Mouse (Mus musculus): ENCODE measurements at regions not wholly inside any gene's neighbourhood (a gene's known extent, or its start where the extent isn't known, plus 50 kb on each side); places are given as distances from the start of the nearest gene placed in this dataset.

DNA sequence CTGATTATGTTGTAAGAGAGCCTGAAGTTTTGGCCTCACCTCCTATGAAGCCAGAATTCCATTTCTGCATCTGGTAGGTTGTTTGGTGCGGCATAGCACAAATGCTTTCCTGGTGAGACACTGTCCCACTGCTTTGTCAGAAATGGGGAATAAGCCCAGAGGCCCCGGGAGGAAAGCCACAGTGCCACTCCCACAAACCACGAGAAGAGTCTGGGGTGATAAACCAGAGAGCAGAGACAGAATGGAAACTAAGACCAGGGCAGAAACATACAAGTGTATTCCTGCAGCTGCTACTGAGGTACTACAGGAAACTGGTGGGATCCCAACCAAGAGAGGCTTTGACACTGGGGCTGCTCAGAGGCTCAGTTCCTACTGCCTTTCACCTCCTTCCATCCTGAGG, 123.6 kb downstream of the Cyp26a1 start:
- ATAC-seq (ENCODE audit: low FRiP score) = no peak
- no peaks in the 10 kb centered on the region for H3K9me3 ChIP-seq (ENCODE audit: low read length)

DNA sequence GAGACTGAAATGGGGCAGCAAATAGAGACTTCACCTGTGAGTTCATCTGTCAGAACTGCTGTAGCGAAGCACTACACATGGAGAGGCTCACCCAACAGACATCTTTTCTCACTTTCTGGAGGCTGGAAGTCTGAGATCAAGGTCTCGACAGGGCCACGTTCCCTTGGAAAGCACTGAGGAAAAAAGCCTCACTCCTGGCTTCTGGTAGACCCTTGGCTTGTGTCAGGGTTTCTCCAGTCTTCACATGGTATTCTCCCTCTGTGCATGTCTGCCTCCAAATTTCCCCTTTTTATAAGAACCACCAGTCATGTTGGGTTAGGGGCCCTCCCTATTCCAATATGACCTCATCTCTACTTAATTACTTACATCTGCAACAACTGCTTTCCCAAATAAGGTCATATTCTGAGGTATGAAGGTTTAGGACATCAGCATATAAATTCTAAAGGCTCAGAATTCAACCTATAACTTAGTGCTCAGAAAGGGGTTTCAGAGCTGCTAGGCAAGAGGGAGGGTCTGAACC, 124.1 kb downstream of the Cyp26a1 start:
- DNase-seq (ENCODE audit: low spot score) = no peak
- no peak for ATAC-seq (ENCODE audit: low FRiP score)
- Histone ChIP-seq H3K9ac (replicated peaks; ENCODE audit: low read length, poor library complexity, severe bottlenecking) (no peak overlapping the region), H3K27me3 (ENCODE audit: insufficient read depth, low read length) (0 out of 2 replicates have a peak, but pooled peaks cover 3% of the 10 kb centered on the region), H3K27ac (ENCODE audit: low read depth, low read length) (no peak overlapping the region), H3K36me3 (ENCODE audit: insufficient read depth, low read length) (no peaks in the 10 kb centered on the region), H3K9me3 (ENCODE audit: low read length) (no peaks in the 10 kb centered on the region), H3K4me3 (ENCODE audit: low read depth, low read length) (no peak overlapping the region), H3K4me1 (ENCODE audit: insufficient read depth, low read length) (no peaks in the 10 kb centered on the region), H3K4me2 (ENCODE audit: low read depth, low read length, poor library complexity, severe bottlenecking) (no peak overlapping the region)
- WGBS = 90% methylated on average over 3 of the region's 3 CpGs
- no peak for TF ChIP-seq CTCF (IDR thresholded peaks at IDR 0.05)

More for the DNA sequence above, 123.6 kb downstream of the Cyp26a1 start:
- H3K36me3 ChIP-seq (ENCODE audit: insufficient read depth, low read length) = no peaks in the 10 kb centered on the region
- H3K27ac ChIP-seq (ENCODE audit: low read depth, low read length) = no peak overlapping the region
- no peak for TF ChIP-seq CTCF (IDR thresholded peaks at IDR 0.05)
- no peak overlapping the region for H3K9ac ChIP-seq (replicated peaks; ENCODE audit: low read length, poor library complexity, severe bottlenecking)
- no peak for DNase-seq (ENCODE audit: low spot score)
- no peak overlapping the region for H3K4me3 ChIP-seq (ENCODE audit: low read depth, low read length)
- H3K4me1 ChIP-seq (ENCODE audit: insufficient read depth, low read length) = no peaks in the 10 kb centered on the region
- 0 out of 2 replicates have a peak, but pooled peaks cover 3% of the 10 kb centered on the region for H3K27me3 ChIP-seq (ENCODE audit: insufficient read depth, low read length)
- 54% methylated on average over 3 of the region's 3 CpGs for WGBS
- no peak overlapping the region for H3K4me2 ChIP-seq (ENCODE audit: low read depth, low read length, poor library complexity, severe bottlenecking)

DNA sequence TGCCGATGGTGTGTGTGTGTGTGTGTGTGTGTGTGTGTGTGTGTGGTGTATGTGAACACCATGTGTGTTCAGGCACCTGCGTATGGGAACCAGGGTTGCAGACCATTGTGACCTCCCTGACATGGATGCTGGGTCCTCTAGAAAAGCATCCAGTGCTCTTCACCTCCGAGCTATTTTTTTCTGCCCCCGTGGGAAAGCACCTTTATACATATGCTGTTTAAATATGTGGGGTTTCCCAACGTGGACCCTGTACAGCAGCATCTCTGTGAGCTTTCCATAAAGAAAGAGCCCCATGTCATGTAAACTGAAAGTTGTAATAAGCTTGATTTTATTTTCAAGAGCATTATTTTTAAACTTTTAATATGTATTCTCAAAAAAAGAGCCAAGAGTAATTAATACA, 126.6 kb downstream of the Cyp26a1 start:
- 89% methylated on average over 5 of the region's 5 CpGs for WGBS
- no peak overlapping the region for H3K4me2 ChIP-seq (ENCODE audit: low read depth, low read length, poor library complexity, severe bottlenecking)
- H3K4me3 ChIP-seq (ENCODE audit: low read depth, low read length) = no peak overlapping the region
- no peak for TF ChIP-seq CTCF (IDR thresholded peaks at IDR 0.05)
- no peak overlapping the region for H3K9ac ChIP-seq (replicated peaks; ENCODE audit: low read length, poor library complexity, severe bottlenecking)
- H3K36me3 ChIP-seq (ENCODE audit: insufficient read depth, low read length) = no peaks in the 10 kb centered on the region
- 0 out of 2 replicates have a peak, but pooled peaks cover 3% of the 10 kb centered on the region for H3K27me3 ChIP-seq (ENCODE audit: insufficient read depth, low read length)
- DNase-seq (ENCODE audit: low spot score) = no peak
- no peak overlapping the region for H3K27ac ChIP-seq (ENCODE audit: low read depth, low read length)
- no peak for ATAC-seq (ENCODE audit: low FRiP score)
- no peaks in the 10 kb centered on the region for H3K9me3 ChIP-seq (ENCODE audit: low read length)
- H3K4me1 ChIP-seq (ENCODE audit: insufficient read depth, low read length) = no peaks in the 10 kb centered on the region

DNA sequence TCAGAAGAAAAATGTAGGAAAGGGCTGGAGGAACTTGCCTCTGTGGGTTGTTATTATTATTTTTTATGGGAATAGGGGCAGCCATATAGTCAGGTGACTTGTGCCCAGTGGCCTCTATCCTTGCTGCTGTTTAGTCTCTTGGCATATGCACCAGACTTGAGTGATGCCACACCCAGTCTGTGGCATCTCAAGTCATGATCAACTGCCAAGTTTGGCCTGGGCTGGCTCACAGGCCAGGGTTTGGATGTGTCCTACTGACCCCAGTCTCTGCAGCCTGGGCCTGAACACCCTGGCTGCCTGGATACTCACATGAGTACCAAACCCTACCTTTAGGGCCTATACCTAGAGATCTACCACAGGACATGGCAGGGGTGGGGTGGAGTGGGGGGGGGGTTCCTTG, 133.8 kb downstream of the Cyp26a1 start:
- Histone ChIP-seq H3K4me2 (ENCODE audit: low read depth, low read length, poor library complexity, severe bottlenecking) (no peak overlapping the region), H3K4me3 (ENCODE audit: low read depth, low read length) (no peak overlapping the region), H3K9me3 (ENCODE audit: low read length) (no peaks in the 10 kb centered on the region), H3K27ac (ENCODE audit: low read depth, low read length) (no peak overlapping the region), H3K4me1 (ENCODE audit: insufficient read depth, low read length) (no peaks in the 10 kb centered on the region), H3K27me3 (ENCODE audit: insufficient read depth, low read length) (no peaks in the 10 kb centered on the region), H3K9ac (replicated peaks; ENCODE audit: low read length, poor library complexity, severe bottlenecking) (no peak overlapping the region), H3K36me3 (ENCODE audit: insufficient read depth, low read length) (no peaks in the 10 kb centered on the region)
- DNase-seq (ENCODE audit: low spot score) (no peak), ATAC-seq (ENCODE audit: low FRiP score) (no peak)
- no peak for TF ChIP-seq CTCF (IDR thresholded peaks at IDR 0.05)

DNA sequence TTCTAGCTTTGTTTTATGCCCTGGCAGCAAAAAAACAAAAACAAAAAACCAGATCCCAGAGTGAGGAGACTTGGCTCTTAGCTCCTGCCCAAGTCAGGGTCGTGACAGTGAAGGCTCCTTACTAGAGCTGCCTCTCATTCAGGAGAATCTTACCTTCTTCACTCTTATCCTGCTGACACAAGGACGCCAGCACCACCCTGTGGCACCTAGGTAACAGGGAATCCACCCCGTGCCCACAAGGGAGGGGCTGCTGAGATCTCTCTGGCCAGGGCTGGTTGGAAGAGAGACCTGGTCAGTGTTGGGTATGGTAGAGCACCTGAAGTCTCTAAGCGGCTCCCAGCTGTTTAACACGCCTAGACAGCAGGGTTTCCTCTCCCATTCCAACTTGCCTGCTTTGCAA, 139.3 kb downstream of the Cyp26a1 start:
- TF ChIP-seq CTCF (IDR thresholded peaks at IDR 0.05) = no peak
- 46% methylated on average over 5 of the region's 5 CpGs for WGBS

More for the DNA sequence above, 139.3 kb downstream of the Cyp26a1 start:
- DNase-seq (ENCODE audit: low spot score) (no peak), ATAC-seq (ENCODE audit: low FRiP score) (no peak)
- Histone ChIP-seq H3K27me3 (ENCODE audit: insufficient read depth, low read length) (no peaks in the 10 kb centered on the region), H3K9ac (replicated peaks; ENCODE audit: low read length, poor library complexity, severe bottlenecking) (no peak overlapping the region), H3K36me3 (ENCODE audit: insufficient read depth, low read length) (no peaks in the 10 kb centered on the region), H3K4me2 (ENCODE audit: low read depth, low read length, poor library complexity, severe bottlenecking) (no peak overlapping the region), H3K27ac (ENCODE audit: low read depth, low read length) (no peak overlapping the region), H3K4me3 (ENCODE audit: low read depth, low read length) (no peak overlapping the region), H3K9me3 (ENCODE audit: low read length) (no peaks in the 10 kb centered on the region), H3K4me1 (ENCODE audit: insufficient read depth, low read length) (no peaks in the 10 kb centered on the region)
